Mouse (Mus musculus): ENCODE data around the gene Npm1. TPM values are rescaled to one million over a fixed set of nuclear protein-coding genes. Genes with fewer than 3 reads are reported as not detected.

The Npm1 gene
- total RNA-seq, 2 experiments from 2014 or later, result 176 to 188 TPM

DNA sequence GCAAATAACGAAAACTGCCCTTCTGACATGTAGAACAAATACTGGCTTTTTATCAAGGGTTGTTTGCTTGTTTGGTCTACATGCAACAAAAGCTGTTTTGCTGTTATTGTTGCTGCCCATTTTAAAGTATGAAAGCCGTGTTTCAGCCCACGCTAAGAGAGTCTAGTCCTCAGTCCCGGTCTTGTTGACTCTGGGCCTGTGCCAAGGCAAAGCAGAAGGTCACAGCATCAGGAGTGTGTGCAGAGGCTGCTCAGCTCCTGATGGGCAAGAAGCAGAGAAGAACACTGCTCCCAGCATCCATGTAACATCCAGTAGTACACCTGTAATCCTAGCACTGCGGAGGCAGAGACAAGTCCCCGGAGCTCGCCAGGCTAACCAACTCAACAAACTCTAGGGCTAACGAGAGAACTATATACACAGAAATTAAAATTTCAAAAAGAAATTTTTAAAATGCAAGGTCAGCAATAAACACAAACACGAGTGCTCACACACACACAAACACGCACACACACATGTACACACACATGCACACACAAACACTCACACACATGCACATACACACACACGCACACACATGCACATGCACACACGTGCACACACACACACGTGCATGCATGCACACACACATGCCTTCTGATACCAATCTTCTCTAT, 59.6 kb downstream of the Npm1 start:
- no peak for DNase-seq (ENCODE audit: low spot score in 2 of 2)

Other genes starting within 250 kb of the Npm1 start
- gene Fgf18, start 15.8 kb downstream of the Npm1 start, total RNA-seq (2021), result 1 to 10 TPM; 5.6 to 6.2 TPM
- not detected for gene Tlx3, start 40.4 kb upstream of the Npm1 start, total RNA-seq (2021)
- under 1 TPM in 1 of 2 experiments, not detected in 1; 0.69 TPM for gene Gm12117, start 113.5 kb upstream of the Npm1 start, total RNA-seq (2021)

All from layer of hippocampus, postnatal 14 days (tissue).